Mouse (Mus musculus) inflammation-experienced regulatory T-cells, adult 6 months (primary cell): ENCODE data around the gene Cnot2. TPM values are rescaled to one million over a fixed set of nuclear protein-coding genes. Genes with fewer than 3 reads are reported as not detected.

Source experiments
- ATAC-seq: one replicate; pipeline ENCODE4 v1.8.0; 2017
- polyA plus RNA-seq, 3 experiments: library from polyadenylated mRNA; unstranded; fragments of 100-300 nt; shearing (Covaris generic); gene quantifications; one replicate each; pipeline ENCODE4 v1.2.1; 2017

Gene Cnot2
- polyA plus RNA-seq, 3 experiments from 2014 or later: 73.2 to 103 (median 86.4) TPM

GRCm38 (mm10) chr10:116473759-116474549 lies 107.4 kb downstream of the Cnot2 start, which contains the start of gene Kcnmb4:
Gene Kcnmb4 (minus strand): TSS chr10:116473878.
- ATAC-seq: peak; percentile 32

- ATAC-seq: peak; percentile 83
Observed at GRCm38 (mm10) chr10:116473071-116473758, 108.1 kb downstream of the Cnot2 start.

DNA sequence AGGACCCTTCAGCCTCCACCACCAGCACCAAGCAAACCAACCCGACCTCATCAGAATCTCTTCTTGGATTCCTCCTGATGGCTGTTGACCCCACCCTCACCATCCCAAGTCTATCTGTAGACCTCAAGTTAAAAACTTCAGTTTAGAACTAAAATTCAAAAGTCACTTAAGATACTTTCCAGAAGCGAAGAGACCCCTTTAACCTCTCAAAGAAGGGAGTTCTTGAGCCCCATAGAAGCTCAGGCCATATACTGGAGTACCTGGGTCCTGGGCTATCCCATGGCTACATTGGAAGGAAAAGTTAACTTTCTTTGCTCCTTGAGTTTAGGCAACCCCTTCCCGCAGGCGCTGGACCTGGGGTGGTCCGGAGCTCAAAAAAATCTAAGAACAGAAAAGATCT lies 108.7 kb downstream of the Cnot2 start:
- no peak for ATAC-seq

- no peak for ATAC-seq
Observed at GRCm38 (mm10) chr10:116470306-116470925, 110.9 kb downstream of the Cnot2 start.

GRCm38 (mm10) chr10:116468094-116468493 lies 113.2 kb downstream of the Cnot2 start:
- no peak for ATAC-seq

DNA sequence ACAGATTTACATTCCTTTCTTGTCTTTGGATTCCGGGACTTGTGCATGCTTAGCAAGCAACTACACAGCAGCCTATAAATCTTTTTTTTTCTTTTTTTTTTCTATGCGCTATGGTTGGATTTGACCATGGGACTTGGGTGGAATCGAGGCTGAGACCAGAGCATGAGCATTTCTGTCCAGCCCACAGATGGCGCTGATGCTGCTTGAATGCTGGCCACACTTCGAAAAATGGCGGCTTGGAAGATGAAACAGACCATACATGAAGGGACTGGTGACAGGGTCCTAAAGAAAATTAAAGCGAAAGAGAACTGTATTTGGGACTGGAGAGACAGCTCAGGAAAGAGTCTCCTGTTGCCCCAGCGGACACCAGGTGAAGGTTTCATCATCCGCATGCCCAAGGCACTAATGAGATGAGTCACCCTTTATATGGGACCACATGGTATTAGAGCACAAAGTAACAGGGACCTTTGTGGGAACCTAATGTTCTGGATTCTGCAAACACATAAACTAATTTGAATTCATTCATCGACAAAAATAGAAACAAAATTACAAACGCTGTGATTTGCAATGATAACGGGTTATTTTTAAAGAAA lies 117.5 kb downstream of the Cnot2 start:
- ATAC-seq: peak; percentile 54

DNA sequence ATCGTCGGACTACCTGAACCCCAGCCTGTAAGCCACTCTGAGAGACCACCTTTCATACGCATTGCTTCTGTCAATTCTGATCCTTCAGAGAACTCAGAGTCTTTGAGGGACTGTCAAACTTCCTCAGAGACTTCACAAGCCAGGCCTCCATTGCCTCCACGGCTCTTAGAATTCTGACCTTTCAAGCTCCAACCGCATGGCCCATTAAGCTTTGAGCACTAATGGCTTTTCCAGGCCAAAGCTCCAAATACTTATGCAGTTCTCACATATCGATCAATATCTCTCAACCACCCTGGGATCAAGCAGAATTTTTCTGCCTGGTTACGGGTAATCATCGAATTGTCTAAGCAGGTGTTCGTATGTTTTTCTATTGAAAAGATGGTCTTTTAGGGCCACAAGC lies 119.9 kb downstream of the Cnot2 start:
- ATAC-seq: no peak

DNA sequence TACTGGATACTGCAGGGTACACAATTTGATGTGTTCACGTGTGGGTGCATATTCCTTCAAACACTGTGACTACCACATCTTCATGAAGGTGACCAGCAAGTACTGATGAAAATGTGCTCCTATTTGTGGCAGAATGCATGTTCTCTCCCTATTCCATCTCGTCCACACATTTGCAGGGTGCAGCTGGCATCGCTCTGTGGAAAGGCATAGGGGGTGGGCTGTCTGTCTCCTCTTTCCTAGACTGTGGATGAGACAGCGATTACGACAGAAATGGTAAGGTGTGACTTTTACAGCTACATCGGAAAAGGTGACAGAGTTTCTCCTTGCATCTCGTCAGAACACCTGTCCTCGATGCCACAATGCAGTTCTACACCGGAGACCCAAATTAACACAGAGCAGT lies 122.5 kb downstream of the Cnot2 start:
- ATAC-seq: no peak

GRCm38 (mm10) chr10:116452771-116453170 lies 128.5 kb downstream of the Cnot2 start:
- no peak for ATAC-seq

- no peak for ATAC-seq
Observed at GRCm38 (mm10) chr10:116450621-116451020, 130.7 kb downstream of the Cnot2 start.

DNA sequence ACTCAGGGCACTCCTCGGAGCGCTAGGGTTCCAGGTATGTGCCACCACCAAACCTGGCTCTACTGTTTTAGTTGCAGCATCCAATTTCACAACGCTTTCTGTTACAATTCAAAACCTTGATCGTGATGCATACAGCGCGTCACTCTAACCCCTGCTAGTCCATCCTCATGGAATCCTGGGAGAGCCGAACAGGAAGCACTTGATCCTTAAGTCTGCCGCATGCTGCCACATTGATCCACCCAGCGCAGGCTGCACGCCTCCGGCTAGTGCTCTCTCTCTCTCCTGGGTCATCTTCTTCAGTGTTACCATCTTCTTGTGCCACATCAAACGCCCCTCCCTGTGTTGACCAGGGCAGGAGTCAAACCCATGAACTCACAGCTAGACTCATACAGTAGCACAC lies 133.1 kb downstream of the Cnot2 start:
- ATAC-seq: no peak

DNA sequence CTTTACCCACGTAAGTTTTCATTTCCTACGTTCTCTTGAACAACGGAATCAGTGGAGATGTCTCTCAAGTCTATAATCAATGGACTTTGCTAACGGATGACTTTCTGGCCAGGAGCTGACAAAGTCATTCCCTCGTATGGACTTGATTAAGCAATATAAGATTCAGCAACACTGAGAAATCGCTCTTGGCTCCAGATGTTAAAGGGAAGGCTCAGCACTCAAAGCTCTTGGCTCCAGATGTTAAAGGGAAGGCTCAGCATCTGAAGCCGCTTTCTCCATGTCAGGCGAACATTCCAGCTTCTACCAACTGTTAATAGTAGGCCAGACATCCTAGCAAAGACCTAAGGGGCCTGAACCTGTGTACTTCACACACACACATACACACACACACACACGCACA lies 134.1 kb downstream of the Cnot2 start:
- no peak for ATAC-seq

- no peak for ATAC-seq
Observed at GRCm38 (mm10) chr10:116446040-116446439, 135.3 kb downstream of the Cnot2 start.

GRCm38 (mm10) chr10:116444826-116445225 lies 136.5 kb downstream of the Cnot2 start:
- ATAC-seq: no peak

DNA sequence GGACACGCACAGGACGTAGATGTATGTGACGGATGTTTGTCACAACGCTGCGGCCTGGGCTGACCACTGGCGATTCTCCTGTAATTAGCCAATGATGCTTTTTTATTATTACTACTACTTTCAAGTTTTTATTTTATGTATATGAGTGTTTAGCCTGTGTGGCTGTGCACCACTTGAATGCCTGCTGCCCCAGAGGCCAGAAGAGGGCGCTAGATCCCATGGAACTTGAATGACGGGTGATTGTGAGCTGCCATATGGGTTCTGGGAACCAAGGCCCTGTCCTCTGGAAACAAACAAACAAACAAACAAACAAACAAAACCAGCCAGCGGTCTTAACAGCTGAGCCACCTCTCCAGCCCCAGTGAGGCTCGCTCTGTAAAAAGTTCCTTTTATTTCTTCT lies 136.9 kb downstream of the Cnot2 start:
- ATAC-seq: no peak

DNA sequence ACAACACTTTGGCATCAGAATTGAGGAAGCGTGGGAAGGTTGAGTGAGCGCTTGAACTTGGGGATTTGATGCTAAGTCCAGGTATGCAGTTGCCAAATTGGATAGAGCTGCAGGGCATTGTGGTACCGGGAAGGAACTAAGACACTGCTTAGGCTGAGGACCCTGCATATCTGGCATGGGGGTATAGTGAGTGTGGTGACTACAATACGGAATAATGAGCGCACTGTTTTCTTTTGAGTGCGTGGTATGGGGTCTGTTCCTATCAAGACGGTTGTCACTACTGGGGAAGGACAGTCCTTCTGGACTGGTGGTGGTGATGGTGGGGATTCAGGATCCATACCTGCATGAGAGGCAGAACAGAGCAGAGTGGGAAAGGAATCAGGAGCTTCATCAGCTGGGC lies 140.4 kb downstream of the Cnot2 start:
- no peak for ATAC-seq

GRCm38 (mm10) chr10:116440088-116440487 lies 141.2 kb downstream of the Cnot2 start:
- ATAC-seq: no peak

DNA sequence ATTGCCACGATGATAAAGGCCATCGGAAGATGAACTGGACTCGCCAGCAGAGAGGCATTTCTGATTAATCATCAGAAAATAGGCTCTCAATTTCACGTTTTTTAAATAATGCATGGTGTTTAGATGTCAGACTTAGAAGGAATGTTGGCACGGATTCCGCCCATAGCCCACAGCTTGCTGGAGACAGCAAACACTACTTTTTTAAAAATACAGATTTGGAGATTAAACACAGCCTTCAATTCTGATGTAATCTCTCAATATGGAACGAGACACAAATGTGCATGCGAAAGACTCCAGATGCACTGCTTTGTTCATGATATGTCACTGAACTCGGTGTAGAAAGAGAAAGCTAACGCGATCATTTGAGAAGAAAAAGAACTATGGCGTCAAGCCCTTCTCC lies 145.9 kb downstream of the Cnot2 start:
- no peak for ATAC-seq

Other genes starting within 250 kb of the Cnot2 start
- 1 to 10 TPM; 1.6 to 2.1 (median 1.9) TPM for gene Kcnmb4, start 107.6 kb downstream of the Cnot2 start, polyA plus RNA-seq